Mouse (Mus musculus): Measurements from ENCODE around the gene Stxbp1. TPM values are rescaled to one million over a fixed set of nuclear protein-coding genes. Genes with fewer than 3 reads are reported as not detected.

Gene Stxbp1
- polyA plus RNA-seq, 1 experiment from 2014 or later: 23.6 TPM

- Histone ChIP-seq H3K4me2 (peak overlapping the region; percentile 11; the same call in 1 of the 2 replicates), H3K27ac (replicated peaks) (peak overlapping the region; percentile 84), H3K9ac (peak overlapping the region; percentile 67), H3K4me1 (peaks cover 63% of the 10 kb centered on the region), H3K36me3 (0 out of 2 replicates have a peak, but pooled peaks cover 2% of the 10 kb centered on the region), H3K4me3 (no peak overlapping the region), H3K27me3 (replicated peaks) (no peaks in the 10 kb centered on the region), H3K9me3 (no peaks in the 10 kb centered on the region)
- no peak for ATAC-seq (ENCODE audit: extremely low read depth, insufficient number of reproducible peaks, low FRiP score, low TSS enrichment)
- WGBS: 25% methylated on average over 9 of the region's 9 CpGs
These were observed 8.7 kb downstream of the Stxbp1 start for GRCm38 (mm10) chr2:32838147-32838884.

GRCm38 (mm10) chr2:32835588-32835987, 11.5 kb downstream of the Stxbp1 start:
- H3K36me3 ChIP-seq: no peaks in the 10 kb centered on the region
- no peak overlapping the region for H3K4me3 ChIP-seq
- no peaks in the 10 kb centered on the region for H3K9me3 ChIP-seq
- peaks cover 59% of the 10 kb centered on the region for H3K4me1 ChIP-seq
- H3K27me3 ChIP-seq (replicated peaks): no peaks in the 10 kb centered on the region
- ATAC-seq (ENCODE audit: extremely low read depth, insufficient number of reproducible peaks, low FRiP score, low TSS enrichment): no peak
- H3K27ac ChIP-seq (replicated peaks): peak overlapping the region; percentile 82
- no peak overlapping the region for H3K4me2 ChIP-seq
- H3K9ac ChIP-seq: no peak overlapping the region

- Histone ChIP-seq H3K27me3 (replicated peaks) (no peaks in the 10 kb centered on the region), H3K9ac (0 out of 2 replicates have a peak overlapping the region, but pooled peaks have one; percentile 47), H3K4me1 (peaks cover 57% of the 10 kb centered on the region), H3K9me3 (no peaks in the 10 kb centered on the region), H3K27ac (replicated peaks) (peak overlapping the region; percentile 82), H3K4me3 (no peak overlapping the region), H3K4me2 (peak overlapping the region; percentile 36), H3K36me3 (no peaks in the 10 kb centered on the region)
- ATAC-seq (ENCODE audit: extremely low read depth, insufficient number of reproducible peaks, low FRiP score, low TSS enrichment): no peak
- 40% methylated on average over 7 of the region's 7 CpGs for whole genome bisulfite sequencing
These were observed 12.5 kb downstream of the Stxbp1 start for GRCm38 (mm10) chr2:32834496-32834895.

- Histone ChIP-seq H3K4me3 (no peak overlapping the region), H3K4me1 (peaks cover 38% of the 10 kb centered on the region), H3K36me3 (0 out of 2 replicates have a peak, but pooled peaks cover 2% of the 10 kb centered on the region), H3K9me3 (no peaks in the 10 kb centered on the region), H3K9ac (peak overlapping the region; percentile 28; the same call in 1 of the 2 replicates), H3K4me2 (no peak overlapping the region), H3K27me3 (replicated peaks) (no peaks in the 10 kb centered on the region), H3K27ac (replicated peaks) (peak overlapping the region; percentile 36; the same call in 1 of the 2 replicates)
- no peak for ATAC-seq (ENCODE audit: extremely low read depth, insufficient number of reproducible peaks, low FRiP score, low TSS enrichment)
- 45% methylated on average over 11 of the region's 11 CpGs for WGBS
These were observed 17.9 kb downstream of the Stxbp1 start for GRCm38 (mm10) chr2:32828979-32829676.

- Histone ChIP-seq H3K9me3 (no peaks in the 10 kb centered on the region), H3K4me1 (peaks cover 48% of the 10 kb centered on the region), H3K27me3 (replicated peaks) (no peaks in the 10 kb centered on the region), H3K36me3 (peaks cover 9% of the 10 kb centered on the region; the same call in 1 of the 2 replicates), H3K4me3 (no peak overlapping the region), H3K9ac (no peak overlapping the region), H3K4me2 (no peak overlapping the region), H3K27ac (replicated peaks) (no peak overlapping the region)
- WGBS: 74% methylated on average over 6 of the region's 6 CpGs
- ATAC-seq (ENCODE audit: extremely low read depth, insufficient number of reproducible peaks, low FRiP score, low TSS enrichment): no peak
These were observed 21.2 kb downstream of the Stxbp1 start for GRCm38 (mm10) chr2:32825796-32826195.

GRCm38 (mm10) chr2:32824778-32825177, 22.3 kb downstream of the Stxbp1 start:
- Histone ChIP-seq H3K4me3 (no peak overlapping the region), H3K27me3 (replicated peaks) (no peaks in the 10 kb centered on the region), H3K4me2 (no peak overlapping the region), H3K9me3 (no peaks in the 10 kb centered on the region), H3K4me1 (peaks cover 44% of the 10 kb centered on the region), H3K9ac (no peak overlapping the region), H3K36me3 (peaks cover 18% of the 10 kb centered on the region; the same call in 1 of the 2 replicates), H3K27ac (replicated peaks) (no peak overlapping the region)
- ATAC-seq (ENCODE audit: extremely low read depth, insufficient number of reproducible peaks, low FRiP score, low TSS enrichment): no peak
- WGBS: 86% methylated on average over 1 of the region's 1 CpGs

GRCm38 (mm10) chr2:32824181-32824580, 22.9 kb downstream of the Stxbp1 start:
- Histone ChIP-seq H3K4me1 (peaks cover 38% of the 10 kb centered on the region), H3K27ac (replicated peaks) (no peak overlapping the region), H3K4me2 (no peak overlapping the region), H3K36me3 (peaks cover 21% of the 10 kb centered on the region; the same call in 1 of the 2 replicates), H3K9ac (0 out of 2 replicates have a peak overlapping the region, but pooled peaks have one; percentile 14), H3K4me3 (no peak overlapping the region), H3K27me3 (replicated peaks) (no peaks in the 10 kb centered on the region), H3K9me3 (no peaks in the 10 kb centered on the region)
- WGBS: 59% methylated on average over 8 of the region's 8 CpGs
- ATAC-seq (ENCODE audit: extremely low read depth, insufficient number of reproducible peaks, low FRiP score, low TSS enrichment): no peak

- 66% methylated on average over 8 of the region's 8 CpGs for WGBS
- no peak for ATAC-seq (ENCODE audit: extremely low read depth, insufficient number of reproducible peaks, low FRiP score, low TSS enrichment)
These were observed 23.4 kb downstream of the Stxbp1 start for GRCm38 (mm10) chr2:32823579-32824154.

GRCm38 (mm10) chr2:32823153-32823552, 23.9 kb downstream of the Stxbp1 start:
- ATAC-seq (ENCODE audit: extremely low read depth, insufficient number of reproducible peaks, low FRiP score, low TSS enrichment): no peak
- Histone ChIP-seq H3K9me3 (no peaks in the 10 kb centered on the region), H3K4me1 (peaks cover 32% of the 10 kb centered on the region), H3K27me3 (replicated peaks) (no peaks in the 10 kb centered on the region), H3K36me3 (peaks cover 29% of the 10 kb centered on the region), H3K4me3 (no peak overlapping the region), H3K9ac (peak overlapping the region; percentile 28; the same call in 1 of the 2 replicates), H3K4me2 (no peak overlapping the region), H3K27ac (replicated peaks) (no peak overlapping the region)
- 42% methylated on average over 11 of the region's 11 CpGs for WGBS

More at GRCm38 (mm10) chr2:32823579-32824154, 23.4 kb downstream of the Stxbp1 start:
- Histone ChIP-seq H3K4me2 (no peak overlapping the region), H3K4me3 (no peak overlapping the region), H3K36me3 (peaks cover 24% of the 10 kb centered on the region), H3K27me3 (replicated peaks) (no peaks in the 10 kb centered on the region), H3K9ac (peak overlapping the region; percentile 28; the same call in 1 of the 2 replicates), H3K27ac (replicated peaks) (no peak overlapping the region), H3K9me3 (no peaks in the 10 kb centered on the region), H3K4me1 (peaks cover 33% of the 10 kb centered on the region)

GRCm38 (mm10) chr2:32822643-32823042, 24.4 kb downstream of the Stxbp1 start:
- Histone ChIP-seq H3K4me2 (no peak overlapping the region), H3K4me3 (no peak overlapping the region), H3K27me3 (replicated peaks) (no peaks in the 10 kb centered on the region), H3K9me3 (no peaks in the 10 kb centered on the region), H3K36me3 (peaks cover 34% of the 10 kb centered on the region), H3K4me1 (peaks cover 32% of the 10 kb centered on the region), H3K27ac (replicated peaks) (no peak overlapping the region), H3K9ac (no peak overlapping the region)
- WGBS: 74% methylated on average over 6 of the region's 6 CpGs
- ATAC-seq (ENCODE audit: extremely low read depth, insufficient number of reproducible peaks, low FRiP score, low TSS enrichment): no peak

Measured in heart, embryonic 13.5 days (tissue).